Mouse (Mus musculus): ENCODE measurements at regions not wholly inside any gene's neighbourhood (a gene's known extent, or its start where the extent isn't known, plus 50 kb on each side); places are given as distances from the start of the nearest gene placed in this dataset.

GRCm38 (mm10) chr1:35697834-35698500 lies 370.2 kb upstream of the Hs6st1 start:
- TF ChIP-seq POLR2A (IDR thresholded peaks at IDR 0.05; ENCODE audit: low read depth, low read length) (no peak), CTCF (IDR thresholded peaks at IDR 0.05; ENCODE audit: extremely low read depth, insufficient read length, insufficient replicate concordance, low read depth, low read length) (no peak)
